Mouse (Mus musculus): ENCODE measurements around the gene AC124502.3.
"Not testable (repeated sequence)": the region's sequence is repeated elsewhere in the genome, so short reads cannot be mapped to it uniquely, and the experiment has no call there.

The AC124502.3 gene

GRCm38 (mm10) chr19:5038709-5039156 is at the start of gene AC124502.3, which contains the start of gene B4gat1:
TSS of gene AC124502.3 (plus strand) at chr19:5038891.
TSS of gene B4gat1 (plus strand) at chr19:5038826.
- DNase-seq (ENCODE audit: low spot score in 2 of 2), result peak; percentile 96

GRCm38 (mm10) chr19:4989013-4989412 is 49.7 kb upstream of the AC124502.3 start:
- peak; percentile 75 to 85 for DNase-seq (ENCODE audit: low spot score in 2 of 2)

- peak; percentile 91 to 92 for DNase-seq (ENCODE audit: low spot score in 2 of 2)
Observed at GRCm38 (mm10) chr19:4989434-4990255, 49.0 kb upstream of the AC124502.3 start.

DNA sequence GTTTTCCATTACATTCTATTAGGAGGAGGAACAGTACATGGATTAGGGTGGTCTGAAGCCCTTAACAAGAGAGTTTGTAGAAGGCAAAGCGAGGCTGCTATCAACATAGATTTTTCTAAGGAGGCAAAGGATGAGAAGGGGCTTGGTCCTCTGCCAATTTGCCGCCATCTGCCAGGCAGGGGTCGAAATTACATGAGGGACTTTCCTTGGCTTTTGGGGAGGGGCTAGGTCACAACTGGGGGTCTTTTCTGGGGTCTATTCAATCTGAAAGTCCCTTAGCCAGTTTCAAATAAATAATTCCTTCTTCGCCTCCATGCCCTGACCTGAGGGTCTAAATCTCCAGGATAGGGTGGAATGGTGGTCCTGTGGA is 48.5 kb upstream of the AC124502.3 start, which contains the start of gene Npas4:
Npas4 (minus strand) TSS at position 61 of the 370 bp plus-strand sequence.
- DNase-seq (ENCODE audit: low spot score in 2 of 2), result no peak

DNA sequence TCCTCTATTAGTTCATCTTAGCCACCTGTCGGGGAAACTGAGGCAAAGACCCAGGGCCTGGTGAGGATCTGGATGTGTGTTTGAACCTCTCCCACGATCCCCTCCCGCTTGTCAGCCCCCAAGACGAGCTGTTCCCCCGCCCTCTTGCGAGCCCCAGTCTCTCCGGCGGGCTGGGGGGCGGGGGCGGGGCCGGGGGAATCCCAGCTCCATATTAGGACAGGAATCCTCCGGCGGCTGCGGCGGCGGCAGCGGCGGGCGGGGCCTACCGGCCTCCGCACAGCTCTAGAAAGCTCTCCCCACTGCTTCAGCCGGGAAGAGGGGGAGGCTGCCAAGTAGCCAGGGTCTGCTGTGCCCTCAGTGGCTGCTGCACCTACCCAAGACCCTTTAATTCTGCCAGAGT is 48.0 kb upstream of the AC124502.3 start:
- peak; percentile 77 to 81 for DNase-seq (ENCODE audit: low spot score in 2 of 2)

DNA sequence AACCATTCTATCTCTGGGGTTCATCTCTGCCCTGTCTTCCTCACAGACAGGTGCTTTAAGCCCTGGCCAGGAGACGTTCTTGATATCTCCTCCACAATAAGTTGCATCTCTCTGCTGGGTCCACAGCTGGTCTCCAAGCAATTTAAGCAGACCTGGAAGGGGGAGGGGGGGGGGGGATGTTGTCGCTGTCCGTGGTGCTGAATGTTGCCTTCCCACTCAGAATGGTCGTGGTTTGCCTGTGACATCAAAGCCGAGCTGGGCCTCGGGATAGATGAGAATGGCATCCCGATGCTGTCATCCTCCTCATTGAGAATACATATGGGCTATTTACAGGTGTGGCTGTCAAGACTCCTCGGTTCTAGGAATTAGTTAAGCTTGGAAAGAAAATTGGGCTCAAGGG is 46.3 kb upstream of the AC124502.3 start:
- DNase-seq (ENCODE audit: low spot score in 2 of 2), result peak in 1 of 2 experiments; percentile 32

- peak; percentile 87 to 93 for DNase-seq (ENCODE audit: low spot score in 2 of 2)
Observed at GRCm38 (mm10) chr19:4992904-4993303, 45.8 kb upstream of the AC124502.3 start.

DNA sequence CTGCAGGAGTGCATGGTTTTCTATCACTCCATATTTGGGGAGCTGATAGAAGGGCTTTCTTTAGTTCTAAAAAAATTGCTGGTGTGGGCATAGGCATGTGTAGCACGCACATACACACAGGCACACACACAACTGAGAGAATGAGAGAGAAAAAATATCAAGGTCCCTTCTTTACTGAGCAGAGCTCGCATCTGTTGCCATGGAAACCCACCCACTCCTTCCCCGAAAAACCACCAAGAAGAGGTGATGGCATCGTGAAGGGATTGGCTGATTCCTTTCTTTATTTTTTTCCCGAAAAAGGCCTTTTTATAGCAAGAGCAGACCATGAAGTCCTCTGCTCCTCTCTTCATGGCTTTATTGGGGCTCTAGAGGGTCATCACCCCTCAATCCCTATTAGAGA is 44.6 kb upstream of the AC124502.3 start:
- DNase-seq (ENCODE audit: low spot score in 2 of 2), result peak; percentile 94 to 96

GRCm38 (mm10) chr19:4999445-5000140 is 39.1 kb upstream of the AC124502.3 start:
- peak in 1 of 2 experiments; percentile 73 for DNase-seq (ENCODE audit: low spot score in 2 of 2)

DNA sequence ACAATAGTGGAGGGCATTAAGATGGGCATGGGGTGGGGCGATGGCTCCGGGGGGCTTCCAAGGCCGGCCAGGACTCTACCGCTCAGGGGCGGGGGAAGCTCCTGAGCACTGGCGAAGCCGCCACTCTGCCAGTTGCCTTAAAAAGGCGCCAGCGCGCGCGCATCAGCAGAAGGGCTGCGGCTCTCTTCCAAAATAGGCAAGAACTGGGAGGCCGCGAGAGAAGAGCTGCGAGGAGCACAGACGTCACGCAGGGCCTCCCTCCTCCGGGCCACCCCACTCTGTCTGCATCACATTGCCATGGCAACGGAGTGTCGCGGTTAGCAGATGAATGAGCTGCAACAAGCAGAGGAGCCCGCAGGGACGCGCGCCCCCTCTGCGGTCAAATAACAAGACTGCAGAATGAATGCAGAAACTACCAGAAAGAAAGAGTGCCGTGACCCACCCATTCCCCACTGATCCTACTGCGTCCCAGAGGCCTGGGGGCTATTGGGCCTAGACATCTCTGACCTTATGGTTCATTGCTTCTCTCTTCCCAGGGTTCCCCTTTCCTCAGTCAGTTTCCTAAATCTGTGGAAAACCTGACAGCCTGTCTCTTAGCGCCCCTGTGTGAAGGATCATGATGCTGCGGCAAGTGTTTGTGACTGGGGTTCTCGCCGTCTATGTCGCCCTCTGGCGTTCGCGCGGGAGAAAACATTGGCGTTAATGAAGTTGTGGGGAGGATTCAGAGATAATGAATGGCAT is 36.9 kb upstream of the AC124502.3 start:
- DNase-seq (ENCODE audit: low spot score in 2 of 2), result peak; percentile 97 to 99

- DNase-seq (ENCODE audit: low spot score in 2 of 2), result not testable (repeated sequence)
Observed at GRCm38 (mm10) chr19:5003644-5004043, 35.0 kb upstream of the AC124502.3 start.

GRCm38 (mm10) chr19:5004925-5005324 is 33.8 kb upstream of the AC124502.3 start:
- DNase-seq (ENCODE audit: low spot score in 2 of 2), result no peak

DNA sequence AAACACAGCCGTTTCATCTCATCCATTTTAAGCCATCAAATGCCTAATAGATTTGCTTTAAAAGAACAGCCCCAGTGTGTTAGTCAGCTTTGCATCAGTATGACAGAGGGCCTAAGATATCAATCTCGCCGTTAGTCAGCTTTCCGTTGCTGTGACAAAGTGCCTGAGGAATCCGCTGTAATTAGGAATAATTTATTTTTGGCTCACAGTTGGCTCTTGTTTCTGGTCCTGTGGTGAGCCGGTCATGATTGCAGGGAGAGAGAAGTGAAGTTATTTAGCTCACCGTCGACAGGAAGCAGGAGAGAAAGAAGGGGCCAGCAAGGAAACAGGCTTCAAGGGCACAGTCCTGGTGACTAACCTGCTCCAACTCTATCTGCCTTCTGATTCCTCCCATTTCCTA is 25.6 kb upstream of the AC124502.3 start:
- no peak for DNase-seq (ENCODE audit: low spot score in 2 of 2)

DNA sequence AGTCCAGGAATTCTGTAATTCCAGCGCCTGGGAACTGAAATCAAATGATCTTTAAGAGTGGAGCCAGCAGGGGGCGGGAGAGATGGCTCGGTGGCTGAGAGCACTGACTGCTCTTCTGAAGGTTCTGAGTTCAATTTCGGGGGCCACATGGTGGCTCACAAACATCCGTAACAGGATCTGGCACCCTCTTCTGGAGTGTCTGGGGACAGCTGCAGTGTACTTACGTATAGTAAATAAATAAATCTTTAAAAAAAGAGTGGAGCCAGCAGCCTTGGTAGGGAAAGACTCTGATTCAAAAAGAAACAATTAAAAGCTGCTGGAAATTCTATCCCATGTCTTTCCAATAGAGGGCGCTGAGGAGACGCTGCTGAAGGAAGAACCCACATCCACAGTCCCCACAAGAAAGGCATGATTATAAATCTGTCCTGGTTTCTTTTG is 23.7 kb upstream of the AC124502.3 start:
- DNase-seq (ENCODE audit: low spot score in 2 of 2), result no peak

GRCm38 (mm10) chr19:5016221-5016742 is 22.4 kb upstream of the AC124502.3 start:
- no peak for DNase-seq (ENCODE audit: low spot score in 2 of 2)

DNA sequence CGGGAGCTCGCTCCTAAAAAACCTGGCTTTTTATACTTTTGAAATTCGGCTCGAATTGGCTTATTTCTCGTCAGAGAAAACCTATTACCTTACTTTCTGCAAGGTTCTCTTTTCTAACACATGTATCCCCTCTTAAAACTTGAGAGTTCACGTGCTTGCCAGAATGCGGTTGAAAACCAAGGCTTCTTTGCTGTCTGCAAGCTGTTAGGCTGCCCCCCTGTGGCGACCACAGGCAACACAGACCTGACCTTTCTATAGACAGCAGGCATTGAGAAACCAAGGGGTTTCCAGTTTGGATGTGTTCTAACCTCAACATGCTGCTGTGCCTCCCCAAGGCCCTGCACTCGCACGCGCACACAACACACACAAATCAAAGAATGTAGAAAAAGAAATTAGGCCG is 21.9 kb upstream of the AC124502.3 start:
- DNase-seq (ENCODE audit: low spot score in 2 of 2), result peak; percentile 62 to 72

DNA sequence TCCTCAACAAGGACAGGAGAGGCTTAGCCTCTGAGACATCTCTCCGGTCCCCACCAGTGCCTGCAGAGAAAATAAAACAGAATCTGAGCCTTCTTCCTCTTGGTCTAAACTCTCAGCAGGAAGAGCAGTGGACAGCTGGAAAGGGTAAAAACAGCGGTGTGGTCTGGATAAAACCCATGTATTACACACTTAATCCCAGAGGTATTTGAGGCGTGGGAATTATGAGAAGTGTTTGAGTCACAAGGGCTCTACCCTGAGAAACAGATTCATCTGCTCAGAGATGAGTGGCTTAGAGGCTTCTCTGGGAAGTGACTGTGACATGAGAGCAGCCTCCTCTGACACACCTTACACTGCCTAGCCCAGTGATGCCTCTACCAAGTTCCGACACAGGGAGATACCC is 21.1 kb upstream of the AC124502.3 start:
- DNase-seq (ENCODE audit: low spot score in 2 of 2), result no peak

GRCm38 (mm10) chr19:5018191-5018590 is 20.5 kb upstream of the AC124502.3 start:
- no peak for DNase-seq (ENCODE audit: low spot score in 2 of 2)

DNA sequence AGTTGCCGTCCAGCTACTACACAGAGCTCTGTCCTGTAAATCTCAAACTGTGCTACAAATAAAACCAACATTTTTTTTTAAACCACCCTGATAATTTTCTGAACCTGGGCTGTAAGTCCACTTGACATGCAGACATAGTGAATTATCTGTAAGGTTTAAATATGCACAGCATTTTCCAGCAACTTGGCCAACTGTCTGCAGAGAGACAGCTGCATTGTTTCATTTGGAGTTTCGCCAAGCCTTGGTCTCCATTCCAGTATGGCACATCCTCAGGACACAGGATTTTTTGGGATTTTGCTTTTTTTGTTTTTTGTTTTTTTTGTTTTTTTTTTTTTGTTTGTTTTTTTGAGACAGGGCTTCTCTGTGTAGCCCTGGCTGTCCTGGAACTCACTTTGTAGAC is 17.3 kb upstream of the AC124502.3 start:
- DNase-seq (ENCODE audit: low spot score in 2 of 2), result no peak

DNA sequence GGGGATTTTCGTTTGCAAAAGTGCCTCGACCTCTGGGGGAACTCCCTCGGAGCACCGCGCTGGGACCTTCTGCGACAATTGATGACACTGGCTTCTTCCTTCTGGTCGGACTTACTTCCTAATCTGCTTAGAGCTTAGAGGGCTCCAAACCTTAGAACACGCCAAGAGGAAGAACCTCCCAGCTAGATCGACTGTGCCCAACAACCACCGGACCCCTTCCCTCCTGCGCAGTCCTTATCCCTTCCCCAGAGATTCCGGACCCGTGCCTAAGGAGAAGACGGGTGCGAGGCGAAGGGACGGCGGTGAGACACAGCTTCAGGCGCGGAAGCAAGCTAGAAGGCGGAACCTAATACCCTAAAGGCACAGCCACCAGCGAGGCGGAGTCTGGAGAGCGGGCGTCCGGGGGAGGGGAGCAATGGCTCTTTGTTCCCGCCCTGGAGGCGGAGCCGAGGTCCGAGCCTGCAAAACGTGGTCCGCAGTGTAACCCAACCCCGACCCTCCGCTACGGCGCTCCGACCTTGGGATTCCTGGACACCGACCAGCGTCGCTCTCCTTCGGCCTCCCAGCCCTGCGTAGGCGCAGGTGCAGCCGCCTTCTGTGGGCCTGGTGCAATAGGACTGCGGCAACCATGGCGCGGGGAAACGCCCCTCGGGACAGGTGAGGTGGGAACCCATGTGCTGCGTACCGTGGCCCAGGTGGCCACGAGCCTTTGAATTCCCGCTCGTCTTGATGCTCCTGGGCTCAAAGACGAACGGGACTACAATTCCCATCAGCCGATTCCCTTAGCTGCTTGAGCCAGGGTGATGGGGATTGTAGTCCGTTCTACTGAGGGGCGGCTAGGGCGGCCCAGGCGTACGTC is 14.8 kb upstream of the AC124502.3 start, which contains the start of gene Slc29a2:
Slc29a2 (plus strand) TSS at position 240 of the 859 bp plus-strand sequence.
- DNase-seq (ENCODE audit: low spot score in 2 of 2), result peak; percentile 93 to 94

DNA sequence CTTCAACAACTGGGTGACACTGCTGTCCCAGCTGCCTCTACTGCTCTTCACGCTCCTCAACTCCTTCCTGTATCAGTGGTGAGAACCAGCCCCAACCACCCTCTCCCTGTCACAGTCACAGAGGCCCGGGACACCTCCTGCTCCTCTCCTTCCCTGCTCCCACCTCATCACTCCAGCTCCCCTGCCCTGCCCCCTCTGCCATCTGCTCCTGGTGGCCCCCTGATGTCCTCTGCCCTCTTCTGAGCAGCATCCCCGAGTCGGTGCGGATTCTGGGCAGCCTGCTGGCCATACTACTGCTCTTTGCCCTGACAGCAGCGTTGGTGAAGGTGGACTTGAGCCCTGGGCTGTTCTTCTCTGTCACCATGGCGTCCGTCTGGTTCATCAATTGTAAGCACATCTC is 12.6 kb upstream of the AC124502.3 start:
- no peak for DNase-seq (ENCODE audit: low spot score in 2 of 2)

Measured in right cerebral cortex, postnatal 10 days (tissue).